Mouse (Mus musculus): ENCODE measurements around the gene Med13l.
"Not testable (repeated sequence)": the region's sequence is repeated elsewhere in the genome, so short reads cannot be mapped to it uniquely, and the experiment has no call there.

Gene Med13l

DNA sequence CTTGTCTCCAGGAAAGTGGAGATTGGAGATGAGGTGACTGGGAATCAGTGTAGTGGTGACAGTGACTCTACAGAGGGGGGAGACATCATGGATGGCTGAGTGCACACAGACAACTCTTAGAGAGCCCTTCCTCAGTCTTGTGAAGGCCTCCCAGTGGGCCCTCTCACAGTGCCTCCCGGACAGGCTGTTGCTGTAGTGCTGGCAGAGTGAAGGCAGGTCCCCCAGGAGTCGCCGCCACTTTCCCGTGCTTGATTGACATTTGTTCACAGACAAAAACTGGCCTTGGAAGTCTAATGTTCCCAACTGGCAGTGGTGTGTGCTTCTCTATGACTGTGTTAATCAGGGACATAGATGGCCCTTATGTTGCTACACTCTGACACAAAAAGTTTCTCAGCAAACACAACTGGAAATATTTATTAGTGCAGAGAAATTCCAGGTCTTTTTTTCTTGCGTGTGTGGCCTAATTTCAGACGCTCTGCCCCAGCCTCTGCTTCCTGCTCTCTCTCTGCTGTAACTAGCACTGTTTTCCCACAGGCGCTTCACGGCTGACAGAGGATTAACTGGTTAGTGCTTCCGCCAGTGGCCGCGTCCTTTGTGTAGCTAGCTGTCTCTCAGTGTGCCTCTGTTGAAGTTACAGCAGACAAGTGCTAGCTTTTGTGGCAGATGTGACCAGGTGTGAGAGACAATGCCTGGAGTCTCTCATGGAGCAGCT is 75.2 kb downstream of the Med13l start:
- DNase-seq, result no peak

DNA sequence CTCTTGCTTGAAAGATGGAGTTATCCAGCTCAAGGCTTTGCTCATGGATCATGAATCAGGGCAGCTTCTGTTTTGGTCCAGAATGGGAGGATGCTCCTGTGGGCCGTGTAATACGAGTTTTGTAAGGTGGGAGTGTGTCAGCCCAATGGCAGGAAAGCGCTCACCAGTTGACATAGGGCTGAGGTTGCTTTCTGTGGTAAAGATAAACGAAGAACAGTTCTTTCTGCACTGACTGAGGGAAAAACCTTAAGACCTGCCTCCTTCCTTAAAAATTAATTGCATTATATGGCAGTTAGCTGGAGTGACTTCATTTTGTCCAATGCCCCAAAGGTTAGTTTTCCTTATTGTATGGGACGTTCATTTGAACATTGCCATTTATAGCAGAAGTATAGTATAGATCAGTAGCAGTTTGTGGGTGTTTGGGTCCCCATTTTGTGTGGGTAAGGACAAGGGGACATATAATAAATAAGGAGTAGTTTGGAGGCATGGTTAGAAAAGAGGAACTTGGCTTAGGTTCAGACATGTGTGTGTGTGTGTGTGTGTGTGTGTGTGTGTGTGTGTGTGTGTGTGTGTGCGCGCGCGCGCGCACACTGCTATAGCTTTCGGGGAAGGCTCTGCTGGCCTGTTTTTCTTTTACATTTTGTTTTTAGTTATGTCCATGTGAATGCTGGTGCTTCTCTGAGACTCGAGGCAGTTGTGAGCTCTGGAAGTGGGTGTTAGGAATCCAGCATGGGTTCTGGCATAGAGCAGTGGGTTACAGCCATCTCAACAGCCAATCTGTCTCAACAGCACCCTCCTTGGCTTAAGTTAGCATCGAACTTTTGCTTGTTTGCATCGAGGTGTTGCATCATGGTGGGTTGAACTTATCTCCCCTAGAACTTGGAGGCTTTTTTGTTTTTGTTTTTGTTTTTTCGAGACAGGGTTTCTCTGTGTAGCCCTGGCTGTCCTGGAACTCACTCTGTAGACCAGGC is 76.2 kb downstream of the Med13l start:
- DNase-seq, result no peak

DNA sequence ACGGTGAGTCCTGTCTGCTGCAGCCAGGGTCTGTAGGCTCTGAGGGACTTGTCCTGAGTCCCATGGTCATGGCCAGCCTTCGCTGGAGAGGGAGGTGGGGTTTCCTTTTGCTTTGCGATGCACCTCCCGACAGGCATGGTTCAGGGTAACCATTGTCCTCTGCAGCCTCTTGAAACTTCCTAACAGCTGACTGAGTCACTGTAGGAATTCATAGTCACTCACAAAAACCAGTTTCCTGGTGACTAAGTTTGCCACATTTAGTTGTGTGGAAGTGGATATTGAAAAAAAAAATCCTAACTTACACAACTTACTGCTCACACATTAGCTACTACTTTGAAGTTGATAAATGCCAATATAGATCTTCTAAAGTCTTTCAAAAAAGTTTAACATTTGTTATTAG is 77.5 kb downstream of the Med13l start:
- no peak for DNase-seq

DNA sequence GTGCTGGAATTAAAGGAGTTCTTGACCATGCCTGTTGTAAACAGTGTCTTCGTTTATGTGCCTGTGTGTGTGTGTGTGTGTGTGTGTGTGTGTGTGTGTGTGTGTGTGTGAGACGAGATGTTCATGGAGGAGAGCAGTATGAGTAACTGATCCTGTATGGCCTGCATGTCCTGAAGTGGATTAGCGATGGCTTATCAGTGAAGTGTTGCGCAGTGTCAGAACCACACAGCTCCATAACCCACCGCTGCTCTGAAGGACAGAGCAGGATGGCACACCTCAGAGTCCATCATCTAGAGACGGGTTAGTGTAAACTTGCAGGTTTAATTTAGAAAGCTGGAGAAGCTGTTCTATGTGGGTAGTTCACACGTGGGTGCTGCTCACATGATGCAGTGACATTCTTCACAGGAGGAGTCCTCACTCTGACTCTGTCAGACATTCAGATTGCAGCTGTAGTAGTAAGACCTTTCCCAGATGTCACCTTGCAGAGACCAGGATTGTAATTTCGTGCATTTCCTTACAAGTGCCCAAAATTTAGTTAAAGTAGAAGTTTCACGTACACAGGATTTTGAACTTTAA is 78.1 kb downstream of the Med13l start:
- no peak for DNase-seq

DNA sequence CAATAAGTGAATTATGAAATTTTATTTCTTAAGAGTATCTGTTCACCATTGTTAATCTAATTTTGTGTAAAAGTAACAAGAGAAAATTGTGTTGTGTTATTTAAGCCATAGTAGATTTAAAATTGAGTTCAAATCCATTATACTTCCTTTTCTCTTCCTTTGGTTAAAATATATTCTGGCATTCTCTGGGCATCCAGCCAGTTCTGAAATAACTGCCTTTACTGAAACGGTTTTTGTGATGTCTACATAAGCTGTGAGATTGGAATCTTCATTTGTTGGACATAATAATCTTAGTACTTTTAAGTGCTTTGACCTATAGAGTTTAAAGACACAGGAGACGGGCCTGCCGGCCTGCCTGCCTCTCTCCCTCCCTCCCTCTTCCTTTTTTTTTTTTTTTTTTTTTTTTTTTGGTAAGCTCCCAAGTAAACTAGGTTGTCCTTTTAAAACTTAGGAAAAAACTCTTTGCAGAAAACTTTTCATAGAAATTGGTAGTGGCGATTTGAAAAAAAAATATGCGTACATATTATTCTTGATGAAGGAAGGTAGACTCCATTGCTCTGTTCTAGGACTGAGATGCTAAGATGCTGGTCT is 78.7 kb downstream of the Med13l start:
- DNase-seq, result no peak

DNA sequence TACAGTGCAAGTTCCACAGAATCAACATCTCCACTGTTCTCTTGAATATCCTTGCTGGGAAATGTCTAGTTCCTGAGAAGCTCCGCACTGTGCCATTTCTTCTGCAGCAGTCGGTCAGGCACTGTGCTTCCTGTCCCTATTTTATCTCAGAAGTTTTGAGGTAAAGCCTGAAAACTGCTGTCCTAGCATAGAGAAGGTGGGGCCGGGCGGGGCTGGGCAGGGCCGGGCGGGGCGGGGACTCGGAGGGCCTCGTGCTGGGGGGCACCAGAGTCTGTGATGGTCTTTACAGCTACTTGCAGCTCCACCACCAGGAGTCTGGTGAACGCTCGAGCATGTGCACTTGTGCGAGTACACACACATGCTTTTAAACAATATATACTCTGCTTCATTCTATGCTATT is 83.6 kb downstream of the Med13l start:
- DNase-seq, result no peak

DNA sequence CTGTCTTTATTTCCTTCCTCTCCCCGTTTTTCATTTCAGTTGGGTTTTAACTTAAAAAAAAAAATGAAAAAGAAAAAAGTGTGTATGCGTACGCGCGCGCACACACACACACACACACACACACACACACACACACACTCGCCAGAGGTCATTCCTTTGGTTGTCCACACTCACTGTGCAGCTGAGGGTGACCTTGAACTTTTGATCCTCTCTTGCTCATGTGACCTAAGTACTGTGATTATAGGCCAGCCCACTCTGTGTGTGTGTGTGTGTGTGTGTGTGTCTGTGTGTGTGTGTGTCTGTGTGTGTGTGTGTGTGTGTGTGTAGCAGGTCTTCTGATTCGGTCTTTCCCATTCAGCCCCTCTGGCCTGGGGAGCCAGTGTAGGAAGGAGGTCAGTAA is 84.0 kb downstream of the Med13l start:
- no peak for DNase-seq

DNA sequence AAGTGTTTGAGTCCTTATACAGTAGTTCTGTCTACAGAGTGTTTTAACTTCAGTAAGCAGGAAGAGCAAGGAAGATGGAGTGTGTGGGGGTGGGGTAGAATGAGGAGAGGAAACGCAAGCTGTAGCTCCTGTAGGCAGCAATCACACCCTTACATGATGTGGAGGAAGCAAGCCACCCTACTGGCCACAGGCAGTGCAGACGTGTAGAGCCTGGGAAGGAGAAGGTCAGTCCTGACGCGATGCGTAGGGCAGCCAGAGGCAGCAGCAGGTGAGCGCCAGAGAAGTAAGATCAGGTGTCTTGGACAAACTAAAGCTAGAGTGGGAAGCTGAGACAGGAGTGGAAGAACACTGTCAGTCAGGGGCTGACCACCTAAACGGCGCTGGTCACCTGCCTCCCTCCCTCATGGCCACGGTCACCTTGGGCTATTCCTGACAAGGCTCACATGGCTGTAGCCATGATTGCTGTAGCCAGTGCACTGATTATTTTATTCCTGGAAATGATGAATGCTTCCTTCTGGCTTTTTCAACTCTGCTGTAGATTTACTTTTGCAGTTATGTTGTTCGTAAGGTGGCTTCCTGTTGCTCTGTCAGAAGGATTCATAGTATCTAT is 84.8 kb downstream of the Med13l start:
- DNase-seq, result no peak

DNA sequence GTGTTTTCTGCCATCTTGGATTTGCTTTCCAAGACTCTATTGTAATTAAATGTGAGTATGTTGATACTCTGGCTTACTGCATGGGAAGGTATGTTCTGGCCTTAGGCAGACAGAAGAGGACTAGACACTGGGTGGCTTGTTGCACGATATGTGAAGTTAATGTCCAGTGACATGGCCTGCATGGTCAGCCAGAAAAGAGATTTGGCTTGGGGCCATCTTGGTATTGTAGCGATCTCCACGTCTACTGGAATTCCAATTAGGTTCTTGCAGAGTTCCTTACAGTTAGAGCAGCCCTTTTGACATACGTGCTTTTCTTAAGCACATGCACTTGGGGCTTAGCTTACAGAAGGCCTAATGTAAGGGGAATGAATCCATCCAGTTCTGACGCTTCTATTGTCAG is 86.4 kb downstream of the Med13l start:
- DNase-seq, result no peak

DNA sequence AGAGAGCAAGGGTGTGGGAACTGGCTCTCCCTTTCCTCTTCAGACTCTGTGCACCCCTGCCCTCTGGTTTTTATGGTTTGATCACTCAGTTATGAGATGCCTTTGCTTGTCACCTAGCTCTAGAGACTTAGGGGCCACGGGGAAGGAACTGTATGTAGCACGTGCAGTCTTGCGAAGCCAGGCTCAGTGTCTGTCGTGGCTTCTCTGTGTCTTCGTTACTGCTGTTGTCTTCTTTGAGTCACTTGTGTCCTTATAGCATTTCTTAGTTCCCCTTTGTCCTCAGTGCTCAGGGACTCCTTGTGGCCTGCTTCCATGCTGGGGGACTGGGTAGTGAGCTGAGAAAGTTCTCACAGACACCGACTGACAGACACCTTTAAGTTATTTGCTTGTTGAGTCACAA is 86.9 kb downstream of the Med13l start:
- DNase-seq, result no peak

DNA sequence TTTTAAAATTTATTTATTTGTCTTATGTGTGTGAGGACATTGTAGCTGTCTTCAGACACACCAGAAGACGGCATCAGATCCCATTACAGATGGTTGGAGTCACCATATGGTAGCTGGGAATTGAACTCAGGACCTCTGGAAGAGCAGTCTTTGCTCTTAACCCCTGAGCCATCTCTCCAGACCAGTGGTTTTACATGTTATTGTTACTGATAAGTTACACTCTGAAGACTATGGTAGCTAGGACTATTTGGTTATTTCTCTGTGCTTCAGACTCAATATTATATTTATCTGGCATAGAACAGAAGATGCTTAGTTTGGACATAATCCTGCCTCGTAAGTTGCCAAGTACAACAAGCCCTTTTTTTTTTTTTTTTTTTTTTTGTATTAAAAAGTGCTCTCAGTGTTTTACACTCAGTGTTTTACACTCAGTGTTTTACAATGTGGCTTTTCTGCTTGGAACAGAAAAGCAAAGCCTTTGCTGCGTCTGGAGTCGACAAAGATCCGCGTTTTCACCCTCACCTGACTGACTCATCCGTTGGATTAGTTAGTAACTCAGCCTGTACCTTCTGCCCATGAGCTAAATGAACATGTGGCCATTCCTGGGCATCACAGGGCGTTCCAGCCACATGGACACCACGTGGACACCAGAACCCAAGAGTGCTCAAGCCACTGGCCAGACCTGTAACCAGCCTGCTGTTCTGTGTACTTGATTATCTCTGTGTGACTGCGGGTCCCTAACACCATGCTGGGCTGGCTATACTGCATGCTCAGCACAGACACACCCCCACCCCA is 88.9 kb downstream of the Med13l start:
- no peak for DNase-seq

DNA sequence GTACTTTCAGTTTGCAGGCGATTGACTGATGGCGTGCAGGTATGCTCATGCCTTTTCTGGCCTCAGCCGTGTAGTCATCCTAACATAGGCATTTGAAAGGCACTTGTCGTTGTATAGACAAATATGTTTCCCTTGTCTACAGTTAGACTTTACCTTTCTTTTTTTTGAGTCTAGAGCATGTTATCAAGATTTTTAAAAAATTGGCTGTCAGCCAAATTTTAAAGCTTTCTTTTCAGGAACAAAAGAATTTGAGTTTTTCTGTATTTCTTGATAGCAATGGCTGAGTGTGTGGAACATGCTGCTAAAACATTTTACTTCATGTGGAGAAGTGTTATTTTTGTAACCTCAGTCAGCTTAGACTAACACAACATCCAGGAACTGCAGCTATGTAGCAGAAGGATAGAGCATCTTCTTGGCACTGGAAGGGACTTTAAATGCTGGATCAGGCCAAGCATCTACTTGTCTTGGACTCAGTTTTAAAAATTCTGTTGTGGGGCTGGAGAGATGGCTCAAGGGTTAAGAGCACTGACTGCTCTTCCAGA is 89.6 kb downstream of the Med13l start:
- DNase-seq, result no peak

DNA sequence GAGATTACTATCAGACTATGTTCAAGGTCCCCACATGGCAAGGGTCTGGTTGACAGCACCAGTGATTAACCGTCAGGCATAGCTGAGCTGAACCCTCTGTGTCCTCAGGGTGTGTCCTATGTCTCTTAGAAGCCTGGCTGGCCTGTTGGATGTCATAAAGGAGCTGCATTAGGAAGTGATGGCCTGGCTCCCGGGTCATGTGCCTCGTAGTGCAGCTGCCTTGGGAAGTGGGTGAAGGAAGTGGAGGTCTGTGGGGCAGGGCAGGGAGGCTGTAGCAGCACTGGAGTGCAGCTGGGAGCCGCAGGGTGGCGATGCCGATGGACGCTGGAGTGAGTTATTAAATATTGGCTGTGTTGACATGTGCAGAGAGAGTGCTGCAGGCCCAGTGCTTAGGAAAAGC is 90.3 kb downstream of the Med13l start:
- no peak for DNase-seq

DNA sequence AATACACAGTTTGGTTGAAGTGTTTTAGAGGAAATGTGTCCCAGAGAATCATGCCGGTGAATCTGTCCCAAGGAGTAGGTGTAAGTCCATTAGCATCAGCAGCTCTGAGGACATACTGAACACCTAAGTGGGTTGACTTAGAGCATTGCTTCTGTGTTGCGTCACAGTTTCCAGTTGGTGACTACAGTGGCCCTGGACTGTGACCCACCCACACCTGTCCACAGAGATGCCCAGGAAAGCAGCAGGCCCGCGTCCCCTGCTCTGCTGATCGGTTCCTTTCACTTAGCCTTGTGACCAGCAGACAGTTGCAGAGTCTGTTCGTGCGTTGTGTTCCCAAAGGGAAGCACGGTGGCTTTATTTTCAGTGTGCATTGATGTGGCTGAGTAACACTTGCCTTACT is 92.1 kb downstream of the Med13l start:
- no peak for DNase-seq

DNA sequence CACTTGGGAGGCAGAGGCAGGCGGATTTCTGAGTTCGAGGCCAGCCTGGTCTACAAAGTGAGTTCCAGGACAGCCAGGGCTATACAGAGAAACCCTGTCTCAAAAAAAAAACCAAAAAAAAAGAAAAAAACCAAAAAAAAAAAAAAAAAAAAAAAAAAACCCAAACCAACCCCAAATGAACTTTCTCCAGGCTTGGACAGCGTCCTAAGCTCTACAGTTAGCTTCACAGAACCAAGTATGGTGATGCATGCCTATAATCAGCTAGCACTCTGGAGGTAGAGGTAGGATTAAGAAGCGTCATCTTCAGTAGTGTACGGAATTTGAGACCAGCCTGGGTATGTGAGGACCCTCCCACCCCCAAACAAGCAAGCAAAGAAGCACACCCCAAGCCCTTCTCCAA is 92.6 kb downstream of the Med13l start:
- DNase-seq, result not testable (repeated sequence)

DNA sequence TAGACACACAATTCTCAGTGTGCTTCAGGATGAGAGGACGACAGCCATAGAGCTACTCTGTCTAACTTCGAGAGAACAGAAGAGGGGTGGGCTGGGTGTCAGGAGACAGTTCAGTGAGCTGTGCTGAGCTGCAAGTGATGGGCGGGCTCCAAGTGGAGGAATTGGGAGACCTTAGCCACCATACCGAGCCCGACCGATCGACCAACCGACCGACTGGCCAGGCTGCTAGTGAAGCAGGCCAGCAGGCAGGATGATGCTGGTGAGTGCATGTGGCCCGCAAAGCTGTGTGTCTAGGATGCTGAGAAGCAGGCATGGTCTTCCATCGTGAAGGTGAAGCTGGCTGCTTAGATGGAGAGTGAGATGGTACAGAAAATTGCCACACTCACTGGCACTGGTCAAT is 94.1 kb downstream of the Med13l start:
- no peak for DNase-seq

DNA sequence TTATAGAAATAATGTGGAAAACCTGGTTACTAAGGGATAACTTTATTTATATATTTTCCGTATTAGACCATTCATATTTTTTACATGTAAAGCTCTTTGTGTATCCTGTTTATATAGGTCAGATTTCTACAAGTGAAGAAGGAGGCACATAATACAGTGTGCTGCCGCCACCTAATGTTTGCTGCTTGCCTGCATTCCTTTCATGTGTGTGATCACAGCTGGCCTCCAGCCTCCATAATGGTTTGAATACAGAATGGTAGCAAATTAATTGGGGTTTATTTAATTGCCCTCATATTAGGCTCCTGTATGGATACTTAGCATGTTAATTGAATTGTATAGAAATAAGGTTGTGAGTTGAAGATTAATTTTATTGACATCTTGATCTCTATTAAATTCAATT is 94.5 kb downstream of the Med13l start:
- no peak for DNase-seq

DNA sequence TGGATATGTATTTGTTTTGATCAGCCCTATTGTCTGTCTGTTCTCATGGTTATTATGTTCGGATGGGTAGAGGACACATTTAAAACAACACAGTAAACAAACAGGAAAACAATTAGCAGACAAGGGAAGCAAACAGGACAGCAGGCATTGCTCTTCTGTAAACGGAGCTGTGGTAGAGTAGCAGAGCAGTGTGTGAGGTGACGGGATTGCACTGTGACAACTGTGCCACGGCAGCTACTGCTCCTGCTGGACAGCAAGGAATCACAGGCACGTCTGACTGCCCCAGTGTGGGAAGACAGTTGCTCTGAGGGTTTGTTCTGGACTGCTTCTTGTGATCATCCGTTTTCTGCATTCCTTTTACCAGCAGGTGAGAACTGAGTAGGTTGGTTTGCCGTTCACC is 94.9 kb downstream of the Med13l start:
- DNase-seq, result no peak

DNA sequence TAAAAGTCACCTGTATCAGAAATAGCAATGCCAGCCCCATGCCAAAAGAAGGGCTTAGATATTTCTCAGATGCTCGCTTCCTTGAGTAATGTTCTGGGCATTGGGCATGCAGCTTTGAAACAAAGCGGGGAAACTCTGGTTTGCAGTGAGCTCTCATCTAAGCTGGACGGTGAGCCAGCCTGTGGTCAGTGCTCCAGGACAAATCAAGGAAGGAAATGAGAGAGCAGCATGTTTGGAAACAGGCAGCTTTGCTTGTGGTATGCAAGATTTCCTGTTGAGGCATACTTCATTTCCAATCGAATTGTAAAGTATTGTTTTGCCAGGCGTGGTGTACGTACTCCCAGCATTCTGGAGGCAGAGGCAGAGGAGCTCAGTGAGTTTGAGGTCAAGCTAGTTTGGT is 95.5 kb downstream of the Med13l start:
- no peak for DNase-seq

DNA sequence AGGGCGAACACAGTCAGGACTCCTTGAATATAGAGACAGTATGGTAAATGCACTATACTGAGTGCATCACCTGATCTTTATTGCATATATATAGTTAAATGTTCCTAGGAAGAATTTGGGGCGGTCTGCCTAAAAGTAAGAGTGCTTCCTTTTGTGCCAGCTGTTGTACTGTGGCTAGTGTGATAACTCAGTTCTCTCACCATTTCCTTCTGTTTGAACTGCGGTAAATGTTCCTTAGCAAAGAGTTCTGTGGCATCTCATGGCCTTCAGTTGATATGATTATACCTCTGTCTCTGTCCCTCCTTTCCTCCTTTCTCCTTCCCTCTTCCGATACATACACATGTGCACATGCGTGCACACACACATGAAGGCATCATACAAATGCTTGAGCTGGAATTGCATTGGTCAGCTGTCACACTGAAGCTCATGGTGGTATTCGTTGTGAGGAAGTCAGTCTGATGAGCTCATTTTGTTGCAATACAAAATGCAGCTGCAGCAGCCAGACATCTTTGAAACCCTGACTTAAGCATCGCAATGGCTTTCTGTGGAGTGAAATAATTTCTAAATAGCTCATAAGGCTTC is 97.9 kb downstream of the Med13l start:
- no peak for DNase-seq

DNA sequence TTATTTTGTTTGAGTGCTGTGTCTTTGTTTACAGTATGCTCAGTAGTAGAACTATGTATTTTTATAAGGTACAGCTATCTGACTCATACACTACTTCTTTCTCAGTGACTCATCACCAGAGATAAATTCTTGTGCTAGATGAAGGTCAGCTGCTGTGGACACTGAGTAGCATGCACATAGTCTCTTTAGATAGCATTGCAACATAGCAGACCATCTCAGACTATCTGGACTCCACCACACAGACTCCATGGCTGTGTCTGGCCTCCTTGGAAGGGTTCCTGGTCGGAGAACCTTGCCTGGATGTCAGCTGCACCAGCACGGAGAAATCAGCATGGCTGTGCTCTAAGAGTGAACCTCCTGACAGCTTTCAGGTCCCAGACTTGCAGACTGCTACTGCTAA is 99.2 kb downstream of the Med13l start:
- DNase-seq, result no peak

DNA sequence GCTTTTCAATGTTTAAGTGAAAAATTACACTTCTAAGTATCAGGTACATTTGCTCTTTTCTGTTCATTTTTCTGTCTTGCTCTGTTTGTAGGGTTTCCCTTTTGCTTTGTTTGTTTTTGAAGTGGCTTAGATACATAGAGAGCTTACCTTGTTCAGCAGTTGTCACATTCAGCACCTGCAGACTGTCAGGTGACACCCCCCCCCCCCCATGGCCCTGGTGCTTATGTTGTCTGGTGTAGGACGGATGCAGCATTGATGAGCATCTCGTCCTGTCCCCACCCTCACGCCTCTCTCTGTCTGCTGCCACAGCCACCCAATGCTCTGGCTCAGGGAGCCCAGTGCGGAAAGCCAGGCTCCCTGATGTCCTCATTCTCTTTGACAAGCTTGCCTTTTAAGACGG is 101.3 kb downstream of the Med13l start:
- no peak for DNase-seq

Data from right cerebral cortex, postnatal 4 days (tissue).